In genomic region chr1:169676751-169677150, GRCm38 (mm10) we compare ENCODE assay signal across 27 mouse cellular contexts. TPM values are rescaled to one million over a fixed set of nuclear protein-coding genes. Genes with fewer than 3 reads are reported as not detected.
"Had no signal": no experiment of that assay in that cellular context is flagged by ENCODE, and none has a peak within 500 bp of the region (broad histone marks: within the 10 kb centered on the region; RNA-seq: fewer than 3 reads in every experiment).

No protein-coding gene starts in this region.

- H3K27ac ChIP-seq: heart, adult 2 months; heart, embryonic 13.5 days; heart, embryonic 15.5 days; hindbrain, embryonic 13.5 days; hindbrain, embryonic 15.5 days; hindbrain, postnatal 0 days; kidney, embryonic 15.5 days; kidney, postnatal 0 days; limb, embryonic 12.5 days; limb, embryonic 15.5 days; liver, embryonic 12.5 days; liver, embryonic 14.5 days had no signal

- H3K4me1 ChIP-seq: heart, embryonic 13.5 days; heart, embryonic 15.5 days; hindbrain, embryonic 13.5 days; hindbrain, embryonic 15.5 days; kidney, embryonic 15.5 days; limb, embryonic 12.5 days; limb, embryonic 15.5 days; liver, embryonic 12.5 days had no signal

- H3K36me3 ChIP-seq: heart, embryonic 13.5 days; heart, embryonic 15.5 days; hindbrain, embryonic 13.5 days; hindbrain, embryonic 15.5 days; kidney, embryonic 15.5 days; limb, embryonic 12.5 days; limb, embryonic 15.5 days; liver, embryonic 12.5 days had no signal

- H3K9ac ChIP-seq: heart, embryonic 13.5 days; heart, embryonic 15.5 days; hindbrain, embryonic 13.5 days; hindbrain, embryonic 15.5 days; kidney, embryonic 15.5 days; limb, embryonic 12.5 days; limb, embryonic 15.5 days; liver, embryonic 12.5 days; liver, embryonic 14.5 days had no signal

- H3K27me3 ChIP-seq: heart, embryonic 13.5 days; heart, embryonic 15.5 days; hindbrain, embryonic 13.5 days; hindbrain, embryonic 15.5 days; kidney, embryonic 15.5 days; limb, embryonic 12.5 days; limb, embryonic 15.5 days; liver, embryonic 12.5 days had no signal

- DNase-seq: gastrocnemius, postnatal 10 days; gastrocnemius, postnatal 36 days; heart, adult 11 months; heart, adult 2 months; heart, postnatal 14 days; heart, postnatal 36 days; kidney, adult 11 months; kidney, adult 2 months; kidney, adult 9 months; kidney, postnatal 14 days; kidney, postnatal 36 days; layer of hippocampus, postnatal 36 days; left cerebral cortex, postnatal 4 days had no signal

- H3K4me3 ChIP-seq: heart, adult 2 months; heart, embryonic 13.5 days; heart, embryonic 15.5 days; hindbrain, embryonic 13.5 days; hindbrain, embryonic 15.5 days; kidney, embryonic 15.5 days; limb, embryonic 12.5 days; limb, embryonic 15.5 days; liver, embryonic 12.5 days had no signal

- ATAC-seq: hindbrain, postnatal 0 days; intestine, embryonic 16.5 days; liver, embryonic 12.5 days had no signal

- H3K9me3 ChIP-seq: heart, embryonic 13.5 days; heart, embryonic 15.5 days; hindbrain, embryonic 13.5 days; hindbrain, embryonic 15.5 days; kidney, embryonic 15.5 days; limb, embryonic 12.5 days; limb, embryonic 15.5 days; liver, embryonic 12.5 days had no signal

- H3K4me2 ChIP-seq: heart, embryonic 11.5 days; heart, embryonic 13.5 days; heart, embryonic 15.5 days; hindbrain, embryonic 13.5 days; hindbrain, embryonic 15.5 days; kidney, embryonic 15.5 days; limb, embryonic 12.5 days; limb, embryonic 15.5 days; liver, embryonic 12.5 days had no signal

RNA-seq across cellular contexts. Expression of gene Rgs5, which starts 21.4 kb away (rescaled TPM):
- total RNA-seq: hematopoietic stem cell, adult 5-6 weeks had no signal
